Mouse (Mus musculus) erythroblast, embryonic 14.5 days (primary cell): ENCODE measurements around the gene Dcp1a. TPM values are rescaled to one million over a fixed set of nuclear protein-coding genes. Genes with fewer than 3 reads are reported as not detected.

Source experiments
- H3K27me3 ChIP-seq: 2 replicates; pipeline ENCODE4 v1.6.1; 2012; ENCODE audit warnings: inconsistent platforms; ENCODE audit not compliant: control insufficient read depth
- H3K36me3 ChIP-seq: 2 replicates; pipeline ENCODE4 v1.6.1; 2012; ENCODE audit warnings: mild to moderate bottlenecking, inconsistent platforms; ENCODE audit not compliant: control insufficient read depth
- H3K4me1 ChIP-seq: 2 replicates; pipeline ENCODE4 v1.6.1; 2012; ENCODE audit warnings: inconsistent platforms; ENCODE audit not compliant: control insufficient read depth
- H3K4me3 ChIP-seq: replicated peaks from 2 replicates; pipeline ENCODE3; 2012; ENCODE audit warnings: moderate library complexity, mild to moderate bottlenecking, inconsistent platforms
- H3K9me3 ChIP-seq: 2 replicates; pipeline ENCODE4 v1.6.1; 2012; ENCODE audit warnings: low read length, inconsistent platforms, mixed read lengths; ENCODE audit not compliant: control insufficient read depth
- GATA1 ChIP-seq: IDR thresholded peaks from 2 replicates; pipeline ENCODE4 v1.6.1; 2012; ENCODE audit warnings: low read length, inconsistent platforms, mixed read lengths
- TAL1 ChIP-seq: IDR thresholded peaks from 3 replicates; pipeline ENCODE4 v1.6.1; 2012; ENCODE audit warnings: low read length, inconsistent platforms, mixed read lengths
- polyA plus RNA-seq: library from polyadenylated mRNA; stranded (reverse); fragments of >175 nt; gene quantifications from 2 replicates; pipeline ENCODE4 v1.2.3, GENCODE M21; 2012

The Dcp1a gene
- polyA plus RNA-seq, 1 experiment = 3.8 TPM

- no peaks in the 10 kb centered on the region for H3K9me3 ChIP-seq
- peak overlapping the region; percentile 68 for H3K4me3 ChIP-seq
- peaks cover 69% of the 10 kb centered on the region for H3K4me1 ChIP-seq
- H3K36me3 ChIP-seq = peaks cover 40% of the 10 kb centered on the region
- TF ChIP-seq GATA1 = peak; percentile 77
- no peak for TF ChIP-seq TAL1
- no peaks in the 10 kb centered on the region; the same call in 1 of the 2 replicates for H3K27me3 ChIP-seq
Measured at GRCm38 (mm10) chr14:30550232-30551070, 71.1 kb downstream of the Dcp1a start.

GRCm38 (mm10) chr14:30551509-30551908, 72.2 kb downstream of the Dcp1a start:
- H3K4me3 ChIP-seq = peak overlapping the region; percentile 68
- peaks cover 69% of the 10 kb centered on the region for H3K4me1 ChIP-seq
- H3K36me3 ChIP-seq = peaks cover 51% of the 10 kb centered on the region
- no peak for TF ChIP-seq GATA1
- H3K9me3 ChIP-seq = no peaks in the 10 kb centered on the region
- H3K27me3 ChIP-seq = no peaks in the 10 kb centered on the region

GRCm38 (mm10) chr14:30551981-30552380, 72.6 kb downstream of the Dcp1a start:
- Histone ChIP-seq H3K4me1 (peaks cover 68% of the 10 kb centered on the region), H3K27me3 (no peaks in the 10 kb centered on the region), H3K9me3 (no peaks in the 10 kb centered on the region), H3K36me3 (peaks cover 56% of the 10 kb centered on the region), H3K4me3 (no peak overlapping the region)
- no peak for TF ChIP-seq TAL1
- TF ChIP-seq GATA1 = no peak

GRCm38 (mm10) chr14:30553185-30553584, 73.8 kb downstream of the Dcp1a start:
- Histone ChIP-seq H3K9me3 (no peaks in the 10 kb centered on the region), H3K36me3 (peaks cover 68% of the 10 kb centered on the region), H3K27me3 (no peaks in the 10 kb centered on the region), H3K4me3 (no peak overlapping the region), H3K4me1 (peaks cover 72% of the 10 kb centered on the region)
- TF ChIP-seq TAL1 (no peak), GATA1 (no peak)

- no peak for TF ChIP-seq TAL1
- no peak for TF ChIP-seq GATA1
- no peaks in the 10 kb centered on the region for H3K9me3 ChIP-seq
- peaks cover 75% of the 10 kb centered on the region for H3K4me1 ChIP-seq
- peaks cover 91% of the 10 kb centered on the region for H3K36me3 ChIP-seq
- H3K27me3 ChIP-seq = no peaks in the 10 kb centered on the region
- H3K4me3 ChIP-seq = no peak overlapping the region
Measured at GRCm38 (mm10) chr14:30556651-30557050, 77.3 kb downstream of the Dcp1a start.

GRCm38 (mm10) chr14:30557730-30558129, 78.4 kb downstream of the Dcp1a start:
- H3K36me3 ChIP-seq = peaks cover 89% of the 10 kb centered on the region
- peaks cover 76% of the 10 kb centered on the region for H3K4me1 ChIP-seq

GRCm38 (mm10) chr14:30559321-30559850, 80.1 kb downstream of the Dcp1a start:
- H3K36me3 ChIP-seq = peaks cover 89% of the 10 kb centered on the region
- H3K9me3 ChIP-seq = no peaks in the 10 kb centered on the region
- H3K4me1 ChIP-seq = peaks cover 78% of the 10 kb centered on the region
- TF ChIP-seq GATA1 (no peak), TAL1 (no peak)
- H3K27me3 ChIP-seq = no peaks in the 10 kb centered on the region
- no peak overlapping the region for H3K4me3 ChIP-seq

More at GRCm38 (mm10) chr14:30557730-30558129, 78.4 kb downstream of the Dcp1a start:
- Histone ChIP-seq H3K27me3 (no peaks in the 10 kb centered on the region), H3K9me3 (no peaks in the 10 kb centered on the region), H3K4me3 (no peak overlapping the region)
- TF ChIP-seq GATA1 = no peak
- no peak for TF ChIP-seq TAL1

- H3K4me1 ChIP-seq = peaks cover 88% of the 10 kb centered on the region
Measured at GRCm38 (mm10) chr14:30560803-30561389, 81.6 kb downstream of the Dcp1a start.

GRCm38 (mm10) chr14:30561470-30562187, 82.3 kb downstream of the Dcp1a start:
- Histone ChIP-seq H3K4me3 (peak overlapping the region; percentile 23), H3K27me3 (no peaks in the 10 kb centered on the region), H3K36me3 (peaks cover 91% of the 10 kb centered on the region), H3K9me3 (no peaks in the 10 kb centered on the region), H3K4me1 (peaks cover 82% of the 10 kb centered on the region)
- peak; percentile 81 for TF ChIP-seq TAL1
- TF ChIP-seq GATA1 = peak; percentile 73

More at GRCm38 (mm10) chr14:30560803-30561389, 81.6 kb downstream of the Dcp1a start:
- Histone ChIP-seq H3K9me3 (no peaks in the 10 kb centered on the region), H3K36me3 (peaks cover 91% of the 10 kb centered on the region), H3K27me3 (no peaks in the 10 kb centered on the region), H3K4me3 (no peak overlapping the region)
- TF ChIP-seq GATA1 (no peak), TAL1 (no peak)
